ENCODE assay signal across 32 mouse cellular contexts in the genomic region with DNA sequence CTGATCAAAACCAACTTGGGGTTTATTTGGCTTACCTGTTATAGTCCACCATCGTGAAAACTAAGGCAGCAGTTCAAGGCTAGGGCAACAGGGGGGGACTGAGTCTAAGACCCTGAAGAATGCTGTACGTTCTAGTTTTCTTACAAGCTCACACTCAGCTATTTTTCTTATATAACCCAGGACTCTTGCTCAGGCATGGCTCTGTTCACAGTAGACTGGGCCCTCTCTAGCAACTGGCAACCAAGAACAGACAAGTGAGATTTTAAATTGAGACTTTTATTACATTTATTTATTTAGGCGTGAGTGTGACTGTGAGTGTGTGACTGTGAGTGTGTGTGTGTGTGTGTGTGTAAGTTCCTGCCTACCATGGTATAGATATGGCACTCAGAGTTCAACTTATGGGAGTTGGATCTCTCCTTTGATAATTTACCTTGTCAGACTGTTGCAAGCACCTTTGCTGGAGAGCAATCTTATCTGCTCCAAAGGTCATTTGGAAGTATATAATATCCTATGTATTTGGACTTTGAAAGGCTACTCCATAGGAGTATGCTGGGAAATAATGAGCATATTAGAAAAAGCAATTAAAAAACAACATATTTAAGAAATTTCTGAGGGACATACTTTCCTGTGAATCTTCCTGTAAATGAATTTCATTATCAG.
"Had no signal": no experiment of that assay in that cellular context is flagged by ENCODE, and none has a peak within 500 bp of the region (broad histone marks: within the 10 kb centered on the region; RNA-seq: fewer than 3 reads in every experiment).

No protein-coding gene starts in this region.

- H3K27ac ChIP-seq: left cerebral cortex, adult 2 months; limb, embryonic 10.5 days; limb, embryonic 12.5 days; limb, embryonic 13.5 days; limb, embryonic 15.5 days; liver, embryonic 12.5 days; liver, embryonic 13.5 days; liver, embryonic 14.5 days; liver, embryonic 15.5 days; lung, embryonic 15.5 days; macrophage; midbrain, embryonic 10.5 days; midbrain, embryonic 12.5 days; midbrain, embryonic 13.5 days; midbrain, embryonic 15.5 days had no signal

- DNase-seq: left cerebral cortex, postnatal 4 days; liver; liver, embryonic 13.5 days; liver, postnatal 0 days; lung, adult 18-20 months; lung, adult 2 months; lung, embryonic 14.5 days; lung, postnatal 10 days; lung, postnatal 14 days; lung, postnatal 36 days; lung, postnatal 4 days; midbrain, embryonic 14.5 days had no signal

- H3K4me3 ChIP-seq: left cerebral cortex, adult 2 months; limb, embryonic 10.5 days; limb, embryonic 12.5 days; limb, embryonic 13.5 days; limb, embryonic 15.5 days; liver, embryonic 12.5 days; liver, embryonic 13.5 days; liver, embryonic 15.5 days; lung, embryonic 15.5 days; megakaryocyte, embryonic 14.5 days; midbrain, embryonic 10.5 days; midbrain, embryonic 12.5 days; midbrain, embryonic 13.5 days; midbrain, embryonic 15.5 days; myocyte had no signal

- H3K9ac ChIP-seq: limb, embryonic 12.5 days; limb, embryonic 13.5 days; limb, embryonic 15.5 days; liver, embryonic 12.5 days; liver, embryonic 13.5 days; liver, embryonic 14.5 days; liver, embryonic 15.5 days; liver, postnatal 0 days; lung, embryonic 14.5 days; lung, embryonic 15.5 days; midbrain, embryonic 12.5 days; midbrain, embryonic 13.5 days; midbrain, embryonic 15.5 days had no signal

- H3K4me1 ChIP-seq: limb, embryonic 10.5 days; limb, embryonic 12.5 days; limb, embryonic 13.5 days; limb, embryonic 15.5 days; liver, embryonic 12.5 days; liver, embryonic 13.5 days; liver, embryonic 15.5 days; lung, embryonic 15.5 days; megakaryocyte, embryonic 14.5 days; midbrain, embryonic 10.5 days; midbrain, embryonic 12.5 days had no signal

- ATAC-seq: liver, embryonic 12.5 days; liver, postnatal 0 days; lung, postnatal 0 days; midbrain, embryonic 13.5 days; midbrain, embryonic 15.5 days; midbrain, embryonic 16.5 days had no signal

- H3K4me2 ChIP-seq: limb, embryonic 12.5 days; limb, embryonic 13.5 days; limb, embryonic 15.5 days; liver, embryonic 11.5 days; liver, embryonic 12.5 days; liver, embryonic 13.5 days; liver, embryonic 15.5 days; lung, embryonic 14.5 days; lung, embryonic 15.5 days; midbrain, embryonic 11.5 days; midbrain, embryonic 12.5 days; midbrain, embryonic 13.5 days; midbrain, embryonic 15.5 days had no signal

- H3K27me3 ChIP-seq: limb, embryonic 12.5 days; limb, embryonic 13.5 days; limb, embryonic 15.5 days; liver, embryonic 12.5 days; liver, embryonic 13.5 days; liver, embryonic 15.5 days; lung, embryonic 15.5 days; megakaryocyte, embryonic 14.5 days; midbrain, embryonic 12.5 days; midbrain, embryonic 13.5 days; midbrain, embryonic 15.5 days had no signal

- H3K36me3 ChIP-seq: limb, embryonic 10.5 days; limb, embryonic 12.5 days; limb, embryonic 13.5 days; limb, embryonic 15.5 days; liver, embryonic 12.5 days; liver, embryonic 13.5 days; liver, embryonic 15.5 days; lung, embryonic 15.5 days; midbrain, embryonic 10.5 days; midbrain, embryonic 12.5 days; midbrain, embryonic 13.5 days; midbrain, embryonic 15.5 days had no signal

- H3K9me3 ChIP-seq: limb, embryonic 10.5 days; limb, embryonic 12.5 days; limb, embryonic 13.5 days; limb, embryonic 15.5 days; liver, embryonic 12.5 days; liver, embryonic 13.5 days; liver, embryonic 15.5 days; lung, embryonic 15.5 days; megakaryocyte, embryonic 14.5 days; midbrain, embryonic 10.5 days; midbrain, embryonic 12.5 days; midbrain, embryonic 13.5 days; midbrain, embryonic 15.5 days had no signal
